Mouse (Mus musculus) lung, postnatal 36 days (tissue): ENCODE results near the gene Tmem131l.
A peak's percentile ranks its signal among the peaks of the same experiment; 100 is the strongest.

ENCODE experiments used
- DNase-seq: peaks from one replicate; pipeline ENCODE4 v3.0.0; 2022; ENCODE audit warnings: mixed read lengths

Gene Tmem131l

DNA sequence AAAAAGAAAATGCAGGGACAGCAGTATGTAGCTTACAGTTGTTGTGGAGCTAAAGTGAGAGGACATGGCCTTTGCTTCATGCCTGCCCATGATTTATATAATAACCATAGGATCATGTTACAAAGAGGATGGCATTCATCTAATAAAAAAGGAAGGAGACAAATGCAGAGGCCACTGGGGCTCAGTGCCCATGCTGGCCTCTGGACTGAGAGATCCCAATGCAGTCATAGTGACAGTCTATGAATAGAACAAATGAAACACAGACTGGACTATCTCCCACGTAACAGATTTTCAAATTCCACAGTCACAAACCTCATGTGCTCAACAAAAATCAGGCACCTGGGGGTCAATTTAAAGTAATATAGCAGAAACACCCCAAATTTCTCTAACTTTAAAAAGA lies 69.3 kb downstream of the Tmem131l start:
- no peak for DNase-seq

DNA sequence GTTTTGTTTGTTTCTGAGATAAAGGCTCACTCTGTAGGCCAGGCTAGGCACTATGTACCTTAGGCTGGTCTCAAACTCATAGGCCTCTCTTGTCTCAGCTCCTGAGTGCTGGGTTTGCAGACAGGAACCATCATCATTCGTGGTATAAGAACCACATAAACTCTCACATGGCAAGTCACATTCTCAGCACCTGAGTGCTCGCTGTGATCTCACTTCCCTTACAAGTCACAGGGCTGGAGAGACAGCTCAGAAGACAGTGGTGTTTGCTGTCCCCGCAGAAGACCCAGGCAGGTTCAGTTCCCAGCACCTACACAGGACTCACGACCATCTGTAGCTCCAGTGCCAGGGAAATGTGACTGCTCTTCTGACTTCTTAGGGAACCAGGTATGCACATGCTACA lies 70.9 kb downstream of the Tmem131l start:
- no peak for DNase-seq

DNA sequence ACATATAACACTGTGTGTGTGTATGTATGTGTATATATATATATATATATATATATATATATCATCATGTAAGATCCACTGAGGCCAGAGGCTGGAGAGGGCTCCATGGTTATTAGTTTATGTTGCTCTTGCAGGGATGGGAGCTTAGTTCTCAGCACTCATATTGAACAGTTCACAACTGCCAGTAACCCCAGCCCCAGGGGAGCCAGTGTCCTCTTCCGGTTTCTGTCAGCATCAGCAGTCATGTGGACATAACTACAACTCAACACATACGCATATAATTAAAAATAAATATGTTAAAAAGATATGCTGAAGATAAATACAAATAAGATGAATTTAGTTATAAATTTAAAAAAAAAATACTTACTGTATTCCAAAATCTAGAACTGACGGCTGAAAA lies 72.2 kb downstream of the Tmem131l start:
- no peak for DNase-seq

DNA sequence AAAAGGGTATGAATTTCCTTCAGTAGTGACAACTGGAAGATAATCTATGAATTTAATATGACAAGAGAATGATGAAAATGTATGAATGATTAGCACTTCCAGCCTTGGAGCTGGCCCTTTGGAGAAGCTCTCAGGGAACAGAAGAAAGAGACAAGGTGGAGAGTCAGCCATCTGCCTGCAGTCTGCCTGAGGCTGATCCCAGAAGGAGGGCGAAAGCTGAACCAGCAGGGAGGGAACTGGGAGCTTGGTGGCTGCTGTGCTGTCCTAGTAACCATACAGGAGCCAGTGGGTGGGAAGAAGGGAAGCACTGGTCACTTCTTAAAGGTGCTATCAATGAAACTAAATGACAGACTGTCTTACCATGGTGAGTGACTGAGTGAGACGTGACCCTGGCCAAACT lies 74.6 kb downstream of the Tmem131l start:
- DNase-seq, result no peak

DNA sequence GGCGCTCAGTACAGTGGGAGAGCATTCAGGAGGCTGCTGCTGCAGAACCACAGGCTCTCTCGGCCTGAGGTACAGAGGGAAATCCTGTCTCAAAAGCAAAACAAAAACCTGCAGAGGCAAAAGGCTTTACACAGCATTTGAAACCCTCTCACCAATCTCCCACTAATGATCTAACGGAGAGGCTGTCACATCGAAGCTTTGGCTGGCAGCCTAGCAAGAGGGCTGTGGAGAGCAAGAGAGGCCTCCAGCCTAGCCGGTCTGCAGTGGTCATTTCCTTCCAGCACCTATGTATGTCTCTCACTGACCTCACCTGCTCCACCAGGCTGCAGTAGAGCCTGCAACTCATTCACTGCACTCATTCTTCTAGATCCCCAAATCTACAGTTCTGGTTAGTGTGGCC lies 76.3 kb downstream of the Tmem131l start:
- DNase-seq, result no peak

DNA sequence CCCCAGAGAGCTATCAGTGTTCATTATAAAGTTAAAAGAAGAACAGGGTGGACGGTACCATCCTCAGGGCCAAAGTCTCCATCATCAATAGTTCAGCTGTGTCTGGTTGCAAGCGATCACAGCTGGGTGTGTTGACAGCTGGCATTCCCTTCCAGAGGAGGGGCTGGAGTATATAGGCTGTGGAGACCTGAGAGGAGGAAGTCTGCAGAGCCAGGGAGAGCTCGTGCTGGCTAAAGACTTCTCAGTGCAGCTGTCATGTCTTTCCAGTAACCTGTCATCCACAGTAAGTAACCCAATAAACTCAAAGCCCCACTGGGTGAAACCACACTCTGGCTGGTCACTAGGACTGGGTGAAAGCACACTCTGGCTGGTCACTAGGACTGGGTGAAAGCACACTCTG lies 77.4 kb downstream of the Tmem131l start:
- DNase-seq, result no peak

DNA sequence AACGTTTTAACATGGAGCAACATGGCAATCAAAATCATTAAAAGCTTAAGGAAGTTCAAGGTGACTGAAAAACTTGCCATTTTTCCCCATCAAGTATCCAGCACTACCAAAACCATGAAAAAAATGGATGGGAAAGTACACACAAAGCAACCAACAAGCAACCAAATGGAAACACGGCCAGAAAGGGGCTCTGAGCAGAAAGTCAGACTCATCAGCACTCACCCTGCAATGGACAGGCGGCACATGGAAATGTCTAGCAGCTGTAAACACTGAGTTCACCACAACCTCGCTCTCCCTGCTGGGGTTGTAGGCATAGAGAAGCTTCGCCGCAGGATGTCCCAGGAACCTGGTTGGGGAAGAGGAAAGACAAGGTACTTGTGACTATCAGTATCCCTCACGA lies 77.9 kb downstream of the Tmem131l start:
- no peak for DNase-seq

DNA sequence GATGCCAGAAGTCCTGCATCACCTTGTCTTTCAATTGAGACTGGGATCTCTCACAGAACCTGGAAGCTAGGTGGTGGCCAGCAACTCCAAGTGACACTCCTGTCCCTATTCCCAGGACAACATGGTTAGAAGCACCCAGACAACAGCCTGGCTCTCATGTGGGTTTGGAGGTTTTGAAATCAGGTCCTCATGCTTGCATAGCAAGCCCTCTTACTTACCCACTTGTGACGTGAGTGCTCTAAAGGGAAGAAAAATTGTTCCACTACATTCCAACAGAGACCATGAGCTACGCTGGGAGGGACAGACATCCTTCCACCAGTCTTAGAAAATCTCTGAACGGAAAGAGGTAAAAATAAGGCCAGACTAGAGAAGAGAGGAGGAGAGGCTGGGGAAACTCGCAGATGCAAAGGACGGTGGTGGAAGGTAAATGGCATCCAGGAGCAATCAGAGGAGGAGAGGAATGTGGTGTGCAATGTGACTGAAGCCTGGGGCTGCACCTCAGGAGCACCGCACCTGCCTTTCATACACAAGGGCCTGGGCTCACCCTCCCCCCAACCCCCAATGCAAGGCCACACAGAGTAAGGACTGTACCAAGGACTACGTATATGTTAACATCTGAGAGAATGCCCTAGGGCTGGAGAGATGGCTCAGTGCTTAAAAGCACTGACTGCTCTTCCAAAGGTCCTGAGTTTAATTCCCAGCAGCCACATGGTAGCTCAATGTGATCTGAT lies 80.9 kb downstream of the Tmem131l start:
- peak; percentile 75 for DNase-seq

DNA sequence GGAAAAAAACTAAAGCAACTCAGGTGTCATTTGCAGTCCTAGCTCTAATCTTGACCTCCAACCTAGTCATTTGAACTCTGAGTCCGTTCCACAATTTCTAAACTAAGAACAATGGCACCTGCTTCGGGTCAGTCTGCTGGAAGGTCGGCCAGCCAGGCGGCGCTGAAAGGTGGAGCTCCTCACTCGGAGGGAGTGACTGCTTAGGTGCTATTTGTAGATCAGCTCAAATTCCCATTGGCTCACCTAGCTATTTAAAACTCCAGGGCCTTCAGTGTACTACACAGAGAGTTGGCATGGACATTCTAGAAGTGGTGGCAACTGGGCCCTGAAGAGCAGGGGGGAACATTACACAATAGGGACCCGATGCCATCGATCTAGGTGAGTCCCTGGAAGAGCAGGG lies 86.1 kb downstream of the Tmem131l start:
- DNase-seq, result no peak

DNA sequence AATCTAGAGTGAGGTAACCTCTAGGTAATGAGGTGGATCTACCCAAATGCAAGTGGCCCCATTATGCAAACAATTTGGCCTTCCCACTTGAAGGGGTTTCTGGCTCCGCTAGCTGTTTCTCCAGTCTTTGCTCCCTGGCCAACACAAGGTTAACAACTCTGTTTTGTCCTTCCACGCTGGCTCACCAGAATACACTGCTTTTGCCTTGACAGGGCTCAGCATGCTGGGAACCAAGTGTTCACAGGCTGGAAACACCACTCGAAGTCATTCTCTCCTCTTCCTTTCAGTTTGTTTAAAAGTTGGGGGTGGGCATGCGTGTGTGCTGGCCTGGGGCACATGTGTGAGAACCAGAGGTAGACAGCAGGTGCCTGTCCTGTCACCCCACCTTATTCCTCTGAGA lies 91.2 kb downstream of the Tmem131l start:
- DNase-seq, result no peak

DNA sequence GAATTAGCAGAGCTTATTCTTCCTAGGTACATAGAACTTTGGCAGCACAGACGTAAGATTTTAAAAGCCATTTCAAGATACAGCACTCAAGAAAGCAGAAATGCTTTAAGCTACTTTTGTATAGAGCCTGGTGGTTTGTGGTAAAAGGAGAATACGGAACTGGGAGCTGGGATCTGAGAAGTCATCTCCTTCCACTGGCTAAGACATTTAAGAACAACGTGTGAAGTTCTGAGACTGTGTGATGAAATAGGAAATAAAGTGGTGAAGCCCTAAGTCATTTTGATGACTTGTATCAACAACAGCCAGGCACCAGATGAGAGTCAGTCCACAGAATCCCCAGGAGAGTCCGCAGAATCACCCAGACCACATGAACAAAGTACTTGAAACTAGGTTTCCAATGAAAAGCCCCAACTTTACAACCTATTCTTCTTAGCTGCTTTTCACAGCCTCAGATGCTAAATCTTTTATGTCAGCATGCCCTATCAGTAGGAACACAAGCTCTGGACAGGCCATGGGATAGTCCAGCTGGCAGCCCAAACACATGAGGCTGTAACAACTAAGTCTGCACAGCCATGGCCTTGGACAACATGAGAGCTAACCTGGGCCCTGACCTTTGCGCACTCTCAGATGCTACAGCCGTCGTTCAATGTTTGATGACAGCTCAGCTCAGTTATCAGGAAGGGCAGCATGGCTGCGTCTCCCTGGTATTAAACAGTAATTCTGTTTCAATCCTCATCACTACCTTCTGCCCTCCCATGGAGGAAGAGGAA lies 92.3 kb downstream of the Tmem131l start:
- peak; percentile 22 for DNase-seq

DNA sequence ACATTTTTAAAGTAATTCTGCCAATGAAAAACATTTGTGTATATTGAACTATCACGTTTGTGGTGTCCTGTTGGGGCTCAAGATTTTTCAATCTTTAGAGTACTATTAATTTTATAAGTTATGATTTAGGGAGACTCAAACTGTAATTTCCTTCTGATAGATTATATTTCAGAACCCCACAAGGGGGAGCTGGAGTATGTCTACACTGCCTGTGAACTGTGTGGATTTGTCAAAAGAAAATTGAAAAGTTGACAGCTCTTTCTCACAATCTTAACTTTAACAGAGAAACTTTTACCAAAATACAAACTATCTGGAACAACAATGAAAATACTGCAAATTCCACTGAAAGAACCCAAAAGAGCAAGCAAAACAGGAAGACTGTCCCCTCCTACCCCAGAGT lies 93.1 kb downstream of the Tmem131l start:
- DNase-seq, result peak; percentile 61

DNA sequence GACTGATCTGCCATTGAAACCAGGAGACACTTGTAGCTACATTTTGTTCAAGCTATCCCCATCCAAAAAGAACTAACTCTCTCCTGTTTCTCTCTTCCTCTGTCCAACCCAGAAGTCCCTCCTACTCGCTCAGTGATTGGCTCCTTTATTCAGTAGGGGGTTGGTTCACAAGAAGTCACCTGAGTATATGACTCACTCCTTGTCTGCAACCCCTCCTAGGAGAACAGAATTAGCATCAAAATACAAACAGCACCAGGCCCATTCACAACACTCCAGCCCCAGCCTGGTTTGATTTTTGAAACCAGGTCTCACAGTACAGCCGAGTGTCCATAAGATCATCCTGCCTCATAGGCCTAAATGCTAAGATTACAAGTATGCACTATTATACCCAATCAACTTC lies 96.3 kb downstream of the Tmem131l start:
- DNase-seq, result no peak

DNA sequence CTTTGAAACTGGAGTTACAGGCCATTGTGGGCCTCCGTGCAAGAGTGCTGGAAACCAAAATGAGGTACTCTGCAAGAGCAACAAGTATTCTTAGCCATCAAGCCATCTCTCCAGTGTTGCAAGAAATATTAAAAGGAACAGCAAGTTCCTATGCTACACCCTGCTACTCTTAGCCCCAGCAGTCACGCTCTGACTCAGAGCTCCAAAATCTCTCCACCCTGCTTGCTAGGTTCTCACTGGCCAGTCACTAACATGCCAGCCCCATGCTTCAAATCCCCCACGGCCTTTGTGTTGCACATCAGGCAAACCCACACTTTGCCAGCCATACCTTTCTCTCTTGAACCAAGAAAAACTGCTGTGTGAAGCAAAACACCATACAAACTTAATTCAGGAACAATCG lies 96.8 kb downstream of the Tmem131l start:
- no peak for DNase-seq

DNA sequence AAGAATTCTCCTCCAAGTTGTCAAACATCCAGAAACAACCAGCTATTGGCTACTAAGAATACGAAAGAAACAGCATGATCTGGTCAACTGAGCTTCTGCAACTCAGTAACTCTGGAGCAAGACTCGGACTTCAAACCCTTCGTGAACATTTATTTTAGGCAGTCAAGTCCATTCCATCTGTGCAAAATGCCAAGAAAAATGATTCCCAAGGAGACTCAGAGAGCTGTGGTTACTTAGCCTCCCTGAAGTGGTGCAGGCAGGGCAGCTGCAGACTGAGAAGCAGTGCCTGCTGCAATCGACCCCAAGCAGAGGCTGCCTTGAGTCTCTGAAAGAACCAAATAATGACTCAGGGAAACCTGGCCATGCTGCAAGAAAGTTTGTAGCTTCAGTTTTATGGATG lies 98.1 kb downstream of the Tmem131l start:
- DNase-seq, result no peak

DNA sequence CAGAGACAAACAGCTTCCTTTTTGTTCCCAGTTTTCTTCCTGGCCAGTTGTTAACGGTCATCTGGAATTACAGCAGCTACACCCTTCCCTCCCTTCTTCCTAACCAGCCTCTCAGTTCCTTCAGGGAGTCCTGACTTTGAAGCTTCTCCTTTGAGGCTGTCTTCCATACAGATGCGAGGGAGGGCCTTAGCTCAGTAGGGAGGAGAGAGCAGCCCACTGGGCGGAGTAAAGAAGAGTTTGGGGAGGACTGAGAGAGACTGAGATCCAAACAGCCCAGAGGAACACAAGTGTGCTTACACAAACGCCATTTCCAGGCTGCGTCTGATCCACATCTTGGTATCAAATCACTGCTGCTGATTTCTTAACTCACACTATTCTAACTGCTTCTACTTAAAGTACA lies 101.1 kb downstream of the Tmem131l start:
- DNase-seq, result no peak

DNA sequence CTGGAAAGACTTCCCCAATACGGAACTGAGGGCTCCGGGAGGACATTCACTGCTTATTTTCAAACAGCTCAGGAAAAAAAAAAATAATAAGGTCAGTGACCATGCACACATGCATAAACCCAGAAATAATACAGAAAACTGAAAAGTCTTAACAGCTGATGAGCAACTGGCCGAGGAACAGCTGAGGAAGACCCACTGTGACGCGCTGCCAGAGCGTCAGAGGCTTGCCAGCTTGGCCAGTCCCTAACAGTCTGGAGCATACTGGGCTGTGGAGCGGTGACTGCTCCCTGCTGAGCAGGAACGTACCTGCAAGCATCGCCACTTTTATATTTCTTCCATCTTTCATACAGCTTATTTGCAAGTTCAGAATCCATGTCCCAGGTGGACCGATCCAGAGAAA lies 105.5 kb downstream of the Tmem131l start:
- no peak for DNase-seq

DNA sequence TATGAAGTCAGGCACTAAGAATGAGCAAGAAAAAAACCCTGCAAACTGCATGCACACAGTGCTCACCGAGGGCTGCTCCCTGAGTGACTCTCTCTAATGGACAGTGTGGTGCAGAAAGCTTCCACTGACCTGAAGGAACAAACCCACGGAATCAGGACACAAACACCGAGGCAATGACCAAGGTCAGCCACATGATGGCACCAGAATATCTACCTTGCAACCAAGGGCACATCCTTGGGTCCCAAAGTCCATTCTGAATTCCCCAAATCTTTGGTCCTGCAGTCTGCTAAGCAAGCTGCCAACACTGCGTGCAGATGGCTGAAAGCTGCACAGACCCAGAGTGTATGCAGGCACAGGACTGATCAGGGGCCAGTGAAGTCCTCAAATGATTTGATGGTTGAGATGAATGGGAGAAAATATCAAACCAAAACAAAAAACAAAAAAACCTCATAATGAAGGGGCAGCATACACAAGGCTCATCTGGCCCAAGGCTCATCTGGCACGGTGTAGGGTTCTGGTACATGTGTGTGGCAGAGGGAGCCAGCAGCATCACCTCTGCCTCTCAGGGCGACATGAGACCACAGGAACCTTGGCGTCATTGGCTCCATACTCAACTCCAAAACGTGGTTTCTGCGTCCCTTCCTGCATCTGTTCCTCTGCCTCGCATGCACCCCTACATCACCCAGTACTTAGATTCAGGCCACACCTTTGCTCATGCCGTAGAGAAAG lies 124.0 kb downstream of the Tmem131l start:
- peak; percentile 60 for DNase-seq

DNA sequence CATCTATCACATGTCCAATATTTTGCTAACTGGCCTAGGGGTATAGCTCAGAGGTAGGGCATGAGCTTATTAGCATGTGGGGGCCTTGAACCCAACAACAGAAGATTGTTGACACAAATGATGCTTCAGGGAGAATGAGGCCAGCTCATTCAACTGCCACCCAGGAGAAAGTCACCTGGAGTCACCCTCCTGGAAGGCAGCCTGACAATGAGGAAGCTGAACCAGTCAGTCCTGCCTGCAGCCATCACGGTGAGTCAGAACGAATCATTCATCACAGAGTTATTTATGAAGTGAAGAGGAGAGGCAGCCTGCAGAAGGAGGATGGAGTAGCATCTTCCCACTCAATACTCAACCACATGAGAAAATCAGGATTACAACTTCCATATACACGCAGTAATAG lies 124.9 kb downstream of the Tmem131l start:
- DNase-seq, result no peak

DNA sequence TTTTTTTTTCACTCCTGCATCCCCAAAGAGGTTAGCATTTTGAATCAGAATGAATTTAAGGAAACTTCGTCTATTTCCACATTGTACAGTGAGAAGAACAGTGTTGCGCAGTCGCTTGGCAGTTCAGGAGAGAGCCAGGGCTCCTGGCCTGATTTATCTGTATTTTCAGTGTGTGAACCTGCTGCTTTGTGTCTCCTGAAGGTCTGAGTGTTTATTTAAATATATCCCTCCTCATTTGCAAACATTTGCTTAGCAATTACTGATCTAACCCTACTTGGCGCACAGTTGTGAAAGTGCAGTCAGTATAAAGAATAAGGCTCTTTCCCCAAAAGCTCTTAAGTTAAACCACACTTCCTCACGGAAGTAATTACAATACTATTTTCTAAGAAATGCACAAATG lies 129.3 kb downstream of the Tmem131l start:
- DNase-seq, result peak; percentile 23

DNA sequence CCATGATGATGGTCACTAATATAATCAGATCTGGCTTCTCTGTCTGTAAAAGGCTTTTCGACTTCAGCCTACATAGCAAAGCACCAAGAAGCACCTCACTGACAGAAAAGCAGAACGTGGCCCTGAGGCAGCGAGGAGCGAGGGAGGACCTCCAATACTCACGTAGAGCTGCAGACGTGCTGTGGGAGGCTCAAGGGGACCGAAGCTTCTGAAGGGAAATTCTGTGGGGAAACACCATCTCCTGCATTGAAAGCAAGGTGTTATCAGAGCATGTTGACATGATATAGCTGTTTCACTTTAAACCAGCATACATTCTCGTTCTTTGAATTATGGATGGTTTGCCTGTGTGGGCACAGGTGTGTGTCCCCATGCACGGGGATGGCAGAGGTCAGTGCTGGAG lies 133.8 kb downstream of the Tmem131l start:
- DNase-seq, result no peak

DNA sequence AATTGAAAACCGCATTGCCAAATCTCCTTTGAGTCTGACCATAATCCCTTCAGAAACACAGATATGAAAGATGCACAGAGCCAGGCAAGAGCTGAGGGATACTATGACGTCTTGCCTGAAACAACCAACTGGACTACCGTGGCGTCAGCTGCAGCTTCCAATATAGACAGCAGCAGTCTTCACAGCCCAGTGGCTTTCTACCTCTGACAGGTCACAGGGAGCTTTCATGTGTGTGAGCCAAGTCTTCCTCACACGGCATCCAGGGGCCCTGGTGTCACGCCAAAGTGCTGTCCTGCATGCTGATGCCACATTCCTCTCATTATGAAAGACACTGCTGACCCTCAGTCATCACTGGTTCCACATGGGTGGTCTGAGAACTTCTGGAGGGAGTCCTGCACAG lies 134.8 kb downstream of the Tmem131l start:
- DNase-seq, result no peak

DNA sequence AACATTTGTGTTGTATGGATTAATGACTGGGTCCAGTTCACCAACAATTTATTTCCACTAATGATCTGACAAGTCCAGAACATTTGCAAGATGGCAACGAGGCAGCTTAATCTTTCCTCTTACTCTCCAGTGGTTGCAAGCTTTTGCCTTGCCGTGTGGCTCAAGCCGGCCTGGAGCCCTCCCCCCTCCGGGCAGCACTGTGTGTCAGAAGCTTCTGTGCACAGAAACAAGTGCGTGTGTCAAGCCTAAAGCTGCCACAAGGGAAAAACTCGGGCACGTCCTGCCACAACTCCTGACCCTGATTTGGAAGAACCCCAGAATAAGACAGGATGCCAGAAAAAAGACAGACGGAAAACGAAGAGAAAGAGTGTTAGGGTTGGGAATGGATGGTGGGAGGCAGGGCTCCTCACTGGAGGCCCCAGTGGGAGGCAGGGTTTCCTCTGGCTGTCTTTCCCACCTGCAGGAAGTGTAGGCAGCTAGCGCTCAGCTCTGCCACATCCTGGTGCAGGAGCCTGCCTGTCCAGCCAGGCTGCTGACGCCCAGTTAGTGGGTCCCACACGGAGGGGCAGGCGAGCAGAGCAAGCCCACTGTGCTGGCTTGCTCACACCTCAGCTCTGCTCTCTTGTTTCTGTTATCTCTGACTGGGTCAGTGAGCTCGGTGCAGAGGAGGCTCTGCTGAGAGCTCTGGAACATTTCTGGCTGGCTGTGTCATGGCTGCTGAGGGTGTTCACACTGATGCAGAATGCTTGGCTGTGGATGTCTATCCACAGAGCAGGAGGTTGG lies 135.6 kb downstream of the Tmem131l start:
- no peak for DNase-seq
